Mouse (Mus musculus) cerebellum, postnatal 10 days (tissue): Measurements from ENCODE around the gene Asprv1.

Experiments
- DNase-seq, 2 experiments: peaks; one replicate each; pipeline ENCODE4 v3.0.0; 2021; ENCODE audit warnings: mixed read lengths in 2 of 2

Asprv1 gene

DNA sequence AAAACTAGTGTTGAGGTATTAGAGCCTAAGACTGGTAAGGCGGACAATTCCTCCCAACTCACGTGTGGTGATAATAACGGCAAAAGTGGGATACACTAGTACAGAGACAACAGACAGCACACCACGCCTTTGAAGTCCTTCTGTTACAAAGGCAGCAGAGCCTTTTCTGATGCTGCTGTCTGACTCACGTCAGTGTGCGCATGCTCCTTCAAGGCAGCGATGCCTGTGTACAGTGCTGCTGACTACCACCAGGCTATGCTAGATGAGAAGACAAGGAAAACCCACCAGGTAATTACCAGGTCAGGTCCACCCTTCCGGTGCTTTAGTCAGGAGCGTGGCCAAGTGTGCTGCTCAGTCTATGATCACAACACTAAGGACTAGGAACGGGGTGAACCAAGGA, 39.1 kb downstream of the Asprv1 start:
- DNase-seq = no peak

GRCm38 (mm10) chr6:86668580-86669239, 40.7 kb downstream of the Asprv1 start, which contains the start of gene Mxd1:
Gene Mxd1 (minus strand): TSS chr6:86669161.
- peak in 1 of 2 experiments; percentile 48 for DNase-seq

- peak; percentile 100 for DNase-seq
Measured at GRCm38 (mm10) chr6:86669240-86669727, 41.3 kb downstream of the Asprv1 start.

- peak; percentile 76 to 86 for DNase-seq
Measured at GRCm38 (mm10) chr6:86670873-86671272, 42.9 kb downstream of the Asprv1 start.

- no peak for DNase-seq
Measured at GRCm38 (mm10) chr6:86678341-86678740, 50.4 kb downstream of the Asprv1 start.
